Mouse (Mus musculus): ENCODE data around the gene Zbtb17.

DNA sequence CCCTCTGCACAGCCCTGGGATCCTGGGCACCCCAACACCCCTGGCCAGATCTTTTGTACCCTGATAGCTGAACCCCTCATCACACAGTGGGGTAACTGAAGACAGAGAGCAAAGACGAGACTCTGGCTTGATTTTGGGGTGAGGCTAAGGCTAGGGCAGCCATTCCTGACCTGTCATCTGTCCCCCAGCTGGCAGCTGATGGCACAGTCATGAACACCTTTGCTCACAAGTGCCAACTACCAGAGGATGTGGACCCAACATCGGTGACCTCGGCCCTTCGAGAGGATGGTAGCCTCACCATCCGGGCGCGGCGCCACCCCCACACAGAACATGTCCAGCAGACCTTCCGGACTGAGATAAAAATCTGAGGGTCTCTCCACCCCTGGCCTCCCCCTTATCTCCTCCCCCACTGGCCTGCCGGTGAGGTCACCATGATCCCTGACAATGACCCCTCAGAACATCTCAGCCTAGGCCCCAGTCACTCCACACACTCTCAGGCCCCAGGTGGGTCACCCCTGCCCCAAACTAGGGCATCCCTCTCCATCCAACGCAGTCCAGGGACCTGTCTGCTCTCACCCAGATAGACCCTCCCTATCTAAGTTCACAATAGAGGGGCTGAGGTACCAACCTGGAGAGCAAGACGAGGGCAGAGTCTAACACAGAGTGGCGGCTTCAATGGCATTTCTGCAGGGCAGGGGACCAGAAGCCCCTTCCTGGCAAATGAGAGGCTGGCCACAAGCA, 20.6 kb upstream of the Zbtb17 start:
- TF ChIP-seq POLR2A (IDR thresholded peaks at IDR 0.05; ENCODE audit: control insufficient read depth in 1 of 2, insufficient read depth in 1 of 2, low read depth in 1 of 2, low read length in 2 of 2, poor library complexity in 1 of 2) (no peak), CTCF (IDR thresholded peaks at IDR 0.05 in 2 of 3, conservative IDR thresholded peaks at IDR 0.05 in 1 of 3; ENCODE audit: control insufficient read depth in 1 of 3, insufficient read depth in 1 of 3, low read depth in 2 of 3, low read length in 3 of 3, poor library complexity in 1 of 3, severe bottlenecking in 1 of 3) (no peak), USF2 (IDR thresholded peaks at IDR 0.05; ENCODE audit: borderline replicate concordance in 1 of 2, insufficient read depth in 1 of 2, low read depth in 1 of 2, low read length in 2 of 2) (no peak), ZC3H11A (IDR thresholded peaks at IDR 0.05; ENCODE audit: low read depth, low read length) (no peak), EP300 (IDR thresholded peaks at IDR 0.05; ENCODE audit: low read depth in 1 of 2, low read length in 2 of 2) (no peak), E2F4 (IDR thresholded peaks at IDR 0.05; ENCODE audit: borderline replicate concordance, low read depth, low read length) (no peak), USF1 (IDR thresholded peaks at IDR 0.05; ENCODE audit: low read depth, low read length) (no peak)

All from MEL (cell line).